Mouse (Mus musculus): ENCODE measurements at regions not wholly inside any gene's neighbourhood (a gene's known extent, or its start where the extent isn't known, plus 50 kb on each side); places are given as distances from the start of the nearest gene placed in this dataset.

GRCm38 (mm10) chr14:61874206-61874605, 266.9 kb downstream of the Kcnrg start:
- TF ChIP-seq CTCF (IDR thresholded peaks at IDR 0.05; ENCODE audit: borderline replicate concordance, extremely low read depth, insufficient read depth, insufficient read length) (no peak), POLR2A (IDR thresholded peaks at IDR 0.05; ENCODE audit: borderline replicate concordance, extremely low read depth, insufficient read depth, insufficient read length, poor library complexity, severe bottlenecking) (no peak)

Measured in brain, embryonic 14.5 days (tissue).